Mouse (Mus musculus): ENCODE results near the gene Lrp2. TPM values are rescaled to one million over a fixed set of nuclear protein-coding genes. Genes with fewer than 3 reads are reported as not detected.

Gene Lrp2
- polyA plus RNA-seq, 1 experiment from 2014 or later: 1.2 TPM

- Histone ChIP-seq H3K4me1 (no peaks in the 10 kb centered on the region), H3K9ac (no peak overlapping the region), H3K4me2 (no peak overlapping the region), H3K27me3 (replicated peaks) (no peaks in the 10 kb centered on the region), H3K27ac (no peak overlapping the region), H3K4me3 (no peak overlapping the region), H3K9me3 (no peaks in the 10 kb centered on the region), H3K36me3 (replicated peaks) (no peaks in the 10 kb centered on the region)
- no peak for ATAC-seq (replicated peaks)
- 87% methylated on average over 3 of the region's 3 CpGs for WGBS
Observed at GRCm38 (mm10) chr2:69386118-69386871, 199.6 kb downstream of the Lrp2 start.

GRCm38 (mm10) chr2:69382838-69383237 lies 203.0 kb downstream of the Lrp2 start:
- Histone ChIP-seq H3K9ac (no peak overlapping the region), H3K36me3 (replicated peaks) (no peaks in the 10 kb centered on the region), H3K27me3 (replicated peaks) (no peaks in the 10 kb centered on the region), H3K27ac (no peak overlapping the region), H3K4me1 (no peaks in the 10 kb centered on the region), H3K9me3 (no peaks in the 10 kb centered on the region), H3K4me2 (no peak overlapping the region), H3K4me3 (no peak overlapping the region)
- no peak for ATAC-seq (replicated peaks)
- WGBS: 93% methylated on average over 5 of the region's 5 CpGs

GRCm38 (mm10) chr2:69381740-69382139 lies 204.1 kb downstream of the Lrp2 start:
- H3K9me3 ChIP-seq: no peaks in the 10 kb centered on the region
- no peak overlapping the region for H3K27ac ChIP-seq
- no peaks in the 10 kb centered on the region for H3K36me3 ChIP-seq (replicated peaks)

GRCm38 (mm10) chr2:69380281-69380680 lies 205.6 kb downstream of the Lrp2 start, which contains the start of gene Dhrs9:
Gene Dhrs9, plus strand, starts transcription at chr2:69380445.
- H3K27me3 ChIP-seq (replicated peaks): no peaks in the 10 kb centered on the region
- H3K4me3 ChIP-seq: no peak within 1 kb of the TSS
- WGBS: 85% methylated on average over 13 of the region's 13 CpGs
- H3K4me1 ChIP-seq: no peaks in the 10 kb centered on the region
- H3K9me3 ChIP-seq: no peaks in the 10 kb centered on the region
- H3K36me3 ChIP-seq (replicated peaks): no peaks in the 10 kb centered on the region
- no peak within 1 kb of the TSS for H3K9ac ChIP-seq
- no peak within 1 kb of the TSS for H3K27ac ChIP-seq
- no peak within 1 kb of the TSS for H3K4me2 ChIP-seq
- ATAC-seq (replicated peaks): no peak

More at GRCm38 (mm10) chr2:69381740-69382139, 204.1 kb downstream of the Lrp2 start:
- Histone ChIP-seq H3K4me1 (no peaks in the 10 kb centered on the region), H3K4me2 (no peak overlapping the region), H3K27me3 (replicated peaks) (no peaks in the 10 kb centered on the region), H3K9ac (no peak overlapping the region), H3K4me3 (no peak overlapping the region)
- ATAC-seq (replicated peaks): no peak
- 55% methylated on average over 8 of the region's 8 CpGs for WGBS

- Histone ChIP-seq H3K4me2 (no peak overlapping the region), H3K4me3 (no peak overlapping the region), H3K27me3 (replicated peaks) (no peaks in the 10 kb centered on the region), H3K36me3 (replicated peaks) (no peaks in the 10 kb centered on the region), H3K9me3 (no peaks in the 10 kb centered on the region), H3K9ac (no peak overlapping the region), H3K4me1 (no peaks in the 10 kb centered on the region), H3K27ac (no peak overlapping the region)
- WGBS: 86% methylated on average over 1 of the region's 1 CpGs
- ATAC-seq (replicated peaks): no peak
Observed at GRCm38 (mm10) chr2:69379801-69380200, 206.1 kb downstream of the Lrp2 start.

GRCm38 (mm10) chr2:69376780-69377179 lies 209.1 kb downstream of the Lrp2 start:
- H3K27me3 ChIP-seq (replicated peaks): no peaks in the 10 kb centered on the region
- WGBS: 91% methylated on average over 2 of the region's 2 CpGs
- no peak for ATAC-seq (replicated peaks)
- no peaks in the 10 kb centered on the region for H3K36me3 ChIP-seq (replicated peaks)
- no peak overlapping the region for H3K4me2 ChIP-seq
- H3K4me1 ChIP-seq: no peaks in the 10 kb centered on the region
- no peaks in the 10 kb centered on the region for H3K9me3 ChIP-seq
- no peak overlapping the region for H3K4me3 ChIP-seq
- no peak overlapping the region for H3K9ac ChIP-seq
- no peak overlapping the region for H3K27ac ChIP-seq

Other genes with a start within 250 kb of the Lrp2 start
- gene Abcb11, start 243.4 kb downstream of the Lrp2 start, polyA plus RNA-seq (2015; fragmentation: Nextera tagmentation; extraction: Ambion mirVana): not detected in 2 replicates
- not detected in 2 replicates for gene Dhrs9, start 205.6 kb downstream of the Lrp2 start, polyA plus RNA-seq (2015; fragmentation: Nextera tagmentation; extraction: Ambion mirVana)
- gene Bbs5, start 61.1 kb upstream of the Lrp2 start, polyA plus RNA-seq (2015; fragmentation: Nextera tagmentation; extraction: Ambion mirVana): 20.3 and 25.2 TPM in 2 replicates
- gene Klhl41, start 84.1 kb upstream of the Lrp2 start, polyA plus RNA-seq (2015; fragmentation: Nextera tagmentation; extraction: Ambion mirVana): 0.23 and 0.37 TPM in 2 replicates
- 15.8 and 17.0 TPM in 2 replicates for gene Fastkd1, start 127.5 kb upstream of the Lrp2 start, polyA plus RNA-seq (2015; fragmentation: Nextera tagmentation; extraction: Ambion mirVana)
- 120 and 125 TPM in 2 replicates for gene Ppig, start 136.5 kb upstream of the Lrp2 start, polyA plus RNA-seq (2015; fragmentation: Nextera tagmentation; extraction: Ambion mirVana)
- gene Ccdc173, start 203.5 kb upstream of the Lrp2 start, polyA plus RNA-seq (2015; fragmentation: Nextera tagmentation; extraction: Ambion mirVana): 2.8 and 2.9 TPM in 2 replicates
- 35.3 and 37.8 TPM in 2 replicates for gene Phospho2, start 203.6 kb upstream of the Lrp2 start, polyA plus RNA-seq (2015; fragmentation: Nextera tagmentation; extraction: Ambion mirVana)
- 88.0 and 94.6 TPM in 2 replicates for gene Klhl23, start 235.9 kb upstream of the Lrp2 start, polyA plus RNA-seq (2015; fragmentation: Nextera tagmentation; extraction: Ambion mirVana)